Mouse (Mus musculus) thymus, adult 2 months (tissue): ENCODE results near the gene Lhpp.

ENCODE experiments used
- CTCF ChIP-seq: fragments of 200-500 bp; IDR thresholded peaks from 2 replicates; pipeline ENCODE4 v1.5.1; 2012; ENCODE audit warnings: mild to moderate bottlenecking, control low read depth, low read length, moderate library complexity, borderline replicate concordance; ENCODE audit not compliant: control insufficient read depth, poor library complexity, insufficient read depth; ENCODE audit errors: extremely low read depth
- POLR2A ChIP-seq: fragments of 200-500 bp; IDR thresholded peaks from 2 replicates; pipeline ENCODE4 v1.6.1; 2012; ENCODE audit warnings: mild to moderate bottlenecking, low read length, control low read depth, moderate library complexity; ENCODE audit not compliant: control insufficient read depth, poor library complexity, insufficient read depth; ENCODE audit errors: extremely low read depth

- TF ChIP-seq CTCF = no peak
- no peak for TF ChIP-seq POLR2A
Observed at GRCm38 (mm10) chr7:132712044-132712708, 101.7 kb downstream of the Lhpp start.
